Mouse (Mus musculus): ENCODE measurements around the gene Sct.
"Not testable (repeated sequence)": the region's sequence is repeated elsewhere in the genome, so short reads cannot be mapped to it uniquely, and the experiment has no call there.

The Sct gene

GRCm38 (mm10) chr7:141291921-141292582 is 13.1 kb upstream of the Sct start, which contains the start of gene Drd4:
Drd4 (plus strand) TSS chr7:141292006.
- peak; percentile 44 to 47 for DNase-seq (ENCODE audit: low spot score in 2 of 2)

DNA sequence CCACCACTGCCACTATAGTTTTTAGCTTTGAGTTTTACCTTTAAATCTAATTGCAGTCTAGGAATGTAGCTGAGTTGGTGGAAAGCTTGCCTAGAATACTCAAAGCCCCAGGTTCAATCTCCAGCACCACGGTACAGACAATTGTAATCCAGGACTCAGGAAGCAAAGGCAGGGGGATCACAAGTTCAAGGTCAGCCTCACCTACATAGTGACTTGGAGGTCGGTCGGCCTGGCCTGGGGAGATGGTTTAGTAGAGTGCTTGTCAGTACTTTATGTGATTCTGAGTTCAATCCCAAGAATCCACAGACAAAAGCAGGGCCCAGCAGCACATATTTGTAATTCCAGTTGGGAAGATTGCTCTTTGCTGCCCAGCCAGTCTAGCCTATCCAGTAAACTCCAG is 9.1 kb upstream of the Sct start:
- no peak for DNase-seq (ENCODE audit: low spot score in 2 of 2)

DNA sequence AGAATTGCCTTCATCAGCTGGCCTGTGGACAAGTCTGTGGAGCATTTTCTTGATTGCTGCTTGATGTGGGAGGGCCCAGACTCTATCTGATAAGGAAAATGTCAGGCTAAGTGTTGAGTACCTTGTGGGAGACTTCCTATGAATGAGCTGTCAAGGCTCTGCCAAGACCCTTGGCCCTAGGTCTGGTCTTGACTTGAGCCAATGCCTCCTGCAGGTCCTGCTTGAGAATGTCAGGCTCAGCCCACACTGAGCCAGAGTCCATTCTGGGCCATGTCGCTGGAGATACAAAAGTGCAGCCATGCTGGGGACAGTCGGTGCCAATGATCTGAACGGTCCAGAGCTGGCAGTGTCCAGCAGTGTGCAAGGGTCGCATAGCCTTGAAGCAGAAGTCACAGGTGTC is 3.8 kb upstream of the Sct start:
- DNase-seq (ENCODE audit: low spot score in 2 of 2): no peak

DNA sequence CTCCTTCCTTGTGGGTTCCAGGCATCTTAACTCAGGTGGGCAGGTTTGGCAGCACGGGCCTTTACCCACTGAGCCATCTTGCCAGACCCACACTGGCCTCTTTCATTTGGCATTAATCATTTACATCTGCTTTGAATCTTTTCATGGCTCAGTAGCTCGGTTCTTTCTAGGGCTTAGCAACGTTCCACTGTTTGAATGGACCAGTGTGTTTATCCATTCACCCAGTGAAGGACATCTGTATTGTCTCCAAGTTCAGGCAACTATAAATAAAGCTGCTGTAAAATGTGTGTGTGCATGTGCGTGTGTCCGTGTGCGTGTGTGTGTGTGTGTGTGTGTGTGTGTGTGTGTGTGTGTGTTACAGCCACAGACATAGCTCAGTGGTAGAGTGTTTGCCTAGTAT is 2.5 kb upstream of the Sct start:
- DNase-seq (ENCODE audit: low spot score in 2 of 2): no peak

DNA sequence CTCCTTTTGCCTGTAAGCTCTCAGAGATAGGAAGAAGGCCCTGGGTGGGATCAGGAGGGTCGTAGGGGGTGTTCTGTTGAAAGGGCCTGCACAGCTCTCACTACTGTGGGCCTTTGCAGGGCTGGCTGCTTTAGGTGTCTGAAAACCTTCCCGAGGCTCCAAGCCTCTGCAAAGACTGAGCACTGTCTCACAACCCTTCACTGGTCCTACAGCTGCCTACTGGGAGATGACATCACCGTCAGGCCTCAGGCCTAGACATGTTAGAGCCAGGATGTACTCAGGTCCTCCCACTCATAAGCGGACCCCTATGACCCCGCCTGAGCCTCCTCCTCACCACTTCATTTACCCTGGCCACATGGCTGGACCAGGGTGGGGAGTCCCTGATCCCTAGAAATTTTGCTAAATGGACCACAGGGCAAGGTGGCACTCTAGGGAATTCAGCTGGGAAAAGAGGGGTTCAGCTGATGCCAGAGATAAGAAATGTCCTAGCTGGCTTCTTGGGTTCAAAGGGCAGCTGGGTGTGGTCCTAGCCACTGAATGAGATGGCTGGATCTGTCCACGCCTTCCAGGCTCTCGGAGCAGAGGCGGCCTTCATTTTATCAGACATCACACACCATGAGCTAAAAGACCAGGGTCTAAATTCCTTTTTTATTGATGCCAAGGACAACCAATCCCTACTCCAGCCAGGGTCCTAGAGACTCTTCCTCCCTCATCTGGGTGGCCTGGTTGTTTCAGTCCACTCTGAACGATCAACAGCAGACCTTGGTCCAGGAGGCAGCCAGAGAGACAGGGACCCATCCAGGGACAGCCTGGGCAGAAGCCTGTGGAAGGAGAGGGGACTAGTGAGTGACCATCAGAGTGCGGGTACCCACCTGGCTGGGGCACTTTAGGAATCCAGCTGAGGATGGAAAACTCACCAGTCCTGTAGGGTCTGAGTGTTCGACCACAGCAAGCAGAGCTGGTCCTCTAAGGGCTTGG is 943 bp downstream of the Sct start:
- no peak for DNase-seq (ENCODE audit: low spot score in 2 of 2)

GRCm38 (mm10) chr7:141276546-141276945 is 2.4 kb downstream of the Sct start, which contains the start of gene Cdhr5:
Cdhr5 (minus strand) TSS chr7:141276786.
- DNase-seq (ENCODE audit: low spot score in 2 of 2): no peak

DNA sequence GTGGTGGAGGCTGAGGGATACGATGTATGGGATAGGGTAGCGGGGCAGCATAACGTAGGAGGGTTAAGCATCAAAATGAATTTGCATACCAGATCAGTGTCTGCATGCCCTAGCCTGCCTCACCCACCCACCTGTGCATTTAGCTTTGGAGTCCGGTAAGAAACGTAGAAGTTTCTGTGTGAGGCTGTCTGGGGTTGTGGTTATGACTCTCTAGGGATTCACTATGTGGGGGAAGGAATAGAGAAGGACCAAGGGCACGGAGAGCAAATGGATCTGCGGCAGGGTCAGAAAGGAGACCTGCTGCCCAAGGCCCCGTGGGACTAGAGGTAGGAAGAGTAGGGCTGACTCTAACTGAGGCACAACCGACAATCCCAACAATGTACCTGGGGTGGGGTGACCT is 3.6 kb downstream of the Sct start:
- no peak for DNase-seq (ENCODE audit: low spot score in 2 of 2)

- DNase-seq (ENCODE audit: low spot score in 2 of 2): no peak
Observed at GRCm38 (mm10) chr7:141270631-141271030, 8.3 kb downstream of the Sct start.

- no peak for DNase-seq (ENCODE audit: low spot score in 2 of 2)
Observed at GRCm38 (mm10) chr7:141269273-141269545, 9.7 kb downstream of the Sct start.

DNA sequence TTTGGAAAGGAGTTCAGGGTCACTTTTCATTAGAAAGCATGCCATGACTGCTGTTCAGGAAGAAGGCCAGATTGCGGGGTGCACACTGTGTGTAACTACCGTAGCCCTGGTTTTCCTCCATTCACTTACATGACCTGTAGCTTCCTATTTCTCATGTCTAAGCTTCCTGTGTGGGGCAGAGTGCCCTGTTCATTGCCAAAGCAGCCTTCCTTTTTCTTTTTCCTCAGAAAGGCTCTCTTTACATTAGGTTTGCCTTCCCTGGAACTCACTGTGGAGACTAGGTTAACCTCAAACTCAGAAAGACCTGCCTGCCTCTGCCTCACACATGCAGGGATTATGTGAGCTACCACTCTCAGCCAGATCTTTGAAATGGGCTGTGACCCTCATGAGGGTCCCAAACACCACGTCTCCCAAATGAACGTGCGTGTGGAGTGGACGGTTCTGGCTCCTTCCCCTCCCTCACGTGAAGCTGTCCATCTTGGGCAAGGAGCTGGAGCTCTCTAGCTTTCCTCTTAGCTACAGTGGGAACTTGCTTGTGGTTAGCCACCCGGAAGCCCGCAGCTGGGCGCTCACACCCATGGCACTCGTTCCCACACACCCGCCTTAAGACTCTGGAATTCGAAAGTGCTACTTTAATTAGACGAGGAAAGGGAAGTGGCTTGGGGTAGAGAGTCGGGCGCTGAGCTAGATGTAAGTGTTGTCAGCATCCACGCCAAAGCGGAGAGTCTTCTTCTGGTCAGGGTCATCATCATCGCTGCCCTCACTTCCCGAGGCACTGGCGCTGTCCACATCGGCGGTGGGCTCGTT is 10.3 kb downstream of the Sct start:
- DNase-seq (ENCODE audit: low spot score in 2 of 2): no peak

DNA sequence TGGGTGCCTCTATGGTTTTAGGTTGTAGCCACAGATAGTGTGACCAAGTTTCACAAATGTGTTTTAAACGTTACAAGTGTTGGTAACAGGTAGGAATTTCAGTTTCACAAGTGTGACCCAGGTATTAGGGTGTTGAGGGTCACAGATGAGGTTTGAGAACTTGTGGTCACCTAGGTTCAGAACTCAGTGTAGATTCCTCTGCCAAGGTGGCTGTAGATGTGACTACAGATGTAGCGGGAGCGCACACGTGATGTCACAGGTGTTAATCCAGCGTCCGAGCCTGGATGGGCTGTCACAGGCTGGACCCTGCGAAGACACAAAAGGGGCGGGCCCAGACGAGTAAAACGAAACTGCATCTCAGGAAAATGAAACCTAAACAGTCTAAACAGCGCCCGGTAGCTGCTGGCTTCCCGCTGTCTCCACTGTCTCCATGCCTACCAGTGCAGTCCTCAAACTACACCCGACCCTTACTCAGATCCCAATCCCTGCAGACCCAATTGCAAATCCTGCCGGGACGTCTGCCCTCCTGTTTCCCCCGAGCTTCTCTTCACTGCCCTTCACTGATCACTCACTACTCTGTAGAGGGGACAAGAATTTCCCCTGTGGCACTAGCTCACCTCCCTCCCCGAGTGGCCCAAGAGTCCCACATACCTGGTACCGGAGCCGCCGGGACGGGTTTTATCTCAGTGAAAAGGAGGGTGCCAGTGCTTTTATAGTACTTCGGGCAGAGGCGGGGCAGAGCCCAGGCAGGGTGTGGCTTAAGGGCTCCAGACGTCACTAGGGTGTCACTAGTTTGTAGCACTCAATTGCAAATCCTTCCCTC is 13.0 kb downstream of the Sct start, which contains the start of gene Irf7:
TSS of gene Irf7 (minus strand) at position 743 of the 823 bp plus-strand sequence.
- no peak for DNase-seq (ENCODE audit: low spot score in 2 of 2)

GRCm38 (mm10) chr7:141265411-141265738 is 13.6 kb downstream of the Sct start:
- DNase-seq (ENCODE audit: low spot score in 2 of 2): no peak

DNA sequence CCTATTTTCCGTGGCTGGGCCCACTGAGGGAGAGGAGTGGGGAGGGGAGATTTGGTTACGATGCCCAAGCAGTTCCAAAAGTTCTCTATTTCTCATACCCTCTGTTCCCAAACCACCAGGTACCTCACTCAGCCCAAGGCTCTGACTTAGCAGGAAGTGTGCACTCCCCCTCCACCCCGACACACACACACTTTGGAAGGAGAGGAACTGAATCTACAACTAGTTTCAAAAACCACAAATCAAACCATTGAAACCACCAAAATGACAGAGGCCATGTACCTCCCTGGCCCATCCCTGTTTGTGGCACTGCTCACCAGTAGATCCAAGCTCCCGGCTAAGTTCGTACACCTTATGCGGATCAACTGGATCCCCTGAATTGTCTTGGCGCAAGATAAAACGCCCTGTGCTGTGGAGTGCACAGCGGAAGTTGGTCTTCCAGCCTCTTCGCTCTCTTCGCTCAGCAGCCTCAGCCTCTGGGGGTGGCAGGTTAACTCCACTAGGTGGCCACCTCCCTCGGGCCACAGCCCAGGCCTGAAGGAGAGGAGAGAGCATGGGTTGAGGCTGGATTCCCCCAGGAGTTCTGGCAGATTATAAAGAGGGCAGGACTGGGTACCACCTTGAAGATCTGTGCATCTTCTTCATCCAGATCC is 14.0 kb downstream of the Sct start:
- DNase-seq (ENCODE audit: low spot score in 2 of 2): no peak

GRCm38 (mm10) chr7:141264041-141264700 is 14.8 kb downstream of the Sct start:
- no peak for DNase-seq (ENCODE audit: low spot score in 2 of 2)

- no peak for DNase-seq (ENCODE audit: low spot score in 2 of 2)
Observed at GRCm38 (mm10) chr7:141263640-141264039, 15.3 kb downstream of the Sct start.

GRCm38 (mm10) chr7:141261480-141261879 is 17.5 kb downstream of the Sct start:
- DNase-seq (ENCODE audit: low spot score in 2 of 2): peak in 1 of 2 experiments; percentile 23

GRCm38 (mm10) chr7:141256159-141256558 is 22.8 kb downstream of the Sct start:
- no peak for DNase-seq (ENCODE audit: low spot score in 2 of 2)

DNA sequence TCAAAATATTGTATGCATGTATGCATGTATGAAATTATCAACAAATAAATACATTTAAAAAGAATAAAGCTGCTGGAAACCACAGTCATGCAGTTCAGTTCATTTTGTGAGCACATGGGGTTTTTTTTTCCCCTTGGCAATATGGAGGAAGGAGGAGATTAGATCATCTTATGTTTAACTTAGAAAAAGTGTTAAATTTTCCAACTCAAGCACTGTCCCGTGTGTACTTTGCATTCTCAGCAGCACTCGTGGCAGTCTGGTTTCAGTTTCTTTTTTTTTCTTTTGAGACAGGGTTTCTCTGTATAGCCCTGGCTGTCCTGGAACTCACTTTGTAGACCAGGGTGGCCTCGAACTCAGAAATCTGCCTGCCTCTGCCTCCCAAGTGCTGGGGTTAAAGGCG is 28.4 kb downstream of the Sct start:
- not testable (repeated sequence) for DNase-seq (ENCODE audit: low spot score in 2 of 2)

DNA sequence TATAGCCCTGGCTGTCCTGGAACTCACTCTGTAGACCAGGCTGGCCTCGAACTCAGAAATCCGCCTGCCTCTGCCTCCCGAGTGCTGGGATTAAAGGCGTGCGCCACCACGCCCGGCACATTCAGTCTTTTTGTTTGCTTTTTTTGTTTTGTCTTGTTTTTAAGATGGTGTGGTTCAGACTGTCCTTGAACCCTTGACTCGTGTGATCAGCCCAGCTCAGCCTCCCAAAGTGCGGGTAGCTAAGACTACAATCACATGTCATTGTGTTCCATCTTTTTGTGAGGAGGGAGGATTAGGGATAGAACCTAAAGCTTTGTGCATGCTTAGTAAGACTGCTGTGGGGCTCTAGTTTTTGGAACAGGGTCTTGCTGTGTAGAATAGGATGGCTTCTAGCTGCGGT is 47.4 kb downstream of the Sct start:
- DNase-seq (ENCODE audit: low spot score in 2 of 2): no peak

GRCm38 (mm10) chr7:141231111-141231510 is 47.8 kb downstream of the Sct start:
- DNase-seq (ENCODE audit: low spot score in 2 of 2): no peak
